ENCODE assay signal across 12 mouse cellular contexts in the genomic region with DNA sequence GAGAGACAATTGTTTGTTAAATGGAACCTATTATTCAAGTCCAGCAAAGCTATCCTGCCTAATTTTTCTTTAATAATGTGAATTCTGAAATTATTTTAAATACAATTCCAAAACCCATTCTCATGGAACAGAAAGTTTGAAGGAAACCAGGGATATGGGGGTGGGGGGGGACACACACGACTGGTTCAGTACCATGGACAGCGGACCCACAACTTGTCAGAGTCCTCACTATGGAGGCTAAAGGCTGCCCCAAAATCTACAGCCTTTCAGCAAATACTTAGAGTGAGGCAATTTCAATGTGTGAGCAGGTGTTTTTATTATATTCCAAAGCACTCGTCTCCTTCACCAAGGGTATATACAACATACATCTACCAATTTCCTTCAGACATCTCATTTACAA. TPM values are rescaled to one million over a fixed set of nuclear protein-coding genes. Genes with fewer than 3 reads are reported as not detected.
A peak's percentile ranks its signal among the peaks of the same experiment; 100 is the strongest.
DNase-seq lines count a peak whose midpoint lies in the region; ATAC-seq lines count a peak whose summit lies in the region.
"Had no signal": no experiment of that assay in that cellular context is flagged by ENCODE, and none has a peak within 500 bp of the region (broad histone marks: within the 10 kb centered on the region; RNA-seq: fewer than 3 reads in every experiment).

No protein-coding gene starts in this region.

- 0 out of 2 replicates have a peak, but pooled peaks cover 9% of the 10 kb centered on the region for H3K4me1 ChIP-seq in kidney, embryonic 14.5 days (ENCODE audit: control insufficient read depth, insufficient read depth, low read length)
- H3K4me1 ChIP-seq in limb, embryonic 10.5 days = peaks cover 34% of the 10 kb centered on the region

- DNase-seq in adrenal gland, postnatal 10 days = peak; percentile 42
- DNase-seq in adrenal gland, adult 2 months = no peak
- DNase-seq in kidney, postnatal 4 days = peak; percentile 60 to 64
- peak; percentile 44 for DNase-seq in Muller cell, postnatal 12 days (ENCODE audit: inconsistent ontology term)
- DNase-seq in limb, embryonic 10.5 days (ENCODE audit: low spot score) = peak; percentile 58
- no peak for DNase-seq in frontal cortex, postnatal 25 days (ENCODE audit: low spot score in 2 of 2)
- no peak for DNase-seq in left cerebral cortex, postnatal 4 days
- DNase-seq: cerebellum, postnatal 10 days; gastrocnemius, postnatal 36 days; midbrain, embryonic 14.5 days had no signal

- H3K4me3 ChIP-seq in kidney, embryonic 14.5 days (ENCODE audit: low read length) = no peak overlapping the region
- H3K4me3 ChIP-seq in limb, embryonic 10.5 days = no peak overlapping the region
- H3K4me3 ChIP-seq: hindbrain, embryonic 13.5 days had no signal

- no peaks in the 10 kb centered on the region for H3K9me3 ChIP-seq in kidney, embryonic 14.5 days (ENCODE audit: control insufficient read depth, low read length)
- H3K9me3 ChIP-seq in limb, embryonic 10.5 days (replicated peaks) = no peaks in the 10 kb centered on the region
- H3K9me3 ChIP-seq: hindbrain, embryonic 13.5 days had no signal

- 45% methylated on average over 3 of the region's 3 CpGs for WGBS in kidney, embryonic 14.5 days
- WGBS in limb, embryonic 10.5 days = 51% methylated on average over 3 of the region's 3 CpGs

- no peak for ATAC-seq in kidney, embryonic 14.5 days (ENCODE audit: low FRiP score, low TSS enrichment)

- no peak overlapping the region for H3K9ac ChIP-seq in kidney, embryonic 14.5 days (ENCODE audit: low read depth, low read length)
- H3K9ac ChIP-seq: hindbrain, embryonic 13.5 days had no signal

- no peaks in the 10 kb centered on the region for H3K27me3 ChIP-seq in kidney, embryonic 14.5 days (ENCODE audit: control insufficient read depth, insufficient read depth, low read length)
- no peaks in the 10 kb centered on the region for H3K27me3 ChIP-seq in limb, embryonic 10.5 days (ENCODE audit: low read depth, poor library complexity, severe bottlenecking)
- H3K27me3 ChIP-seq: hindbrain, embryonic 13.5 days had no signal

- intact Hi-C loops in left cerebral cortex, postnatal 4 days (cut with DNase I) = no loop called here

- H3K4me2 ChIP-seq in kidney, embryonic 14.5 days (replicated peaks; ENCODE audit: low read depth, low read length) = no peak overlapping the region
- H3K4me2 ChIP-seq: hindbrain, embryonic 13.5 days had no signal

- H3K36me3 ChIP-seq in kidney, embryonic 14.5 days (ENCODE audit: control insufficient read depth, insufficient read depth, low read length) = no peaks in the 10 kb centered on the region
- H3K36me3 ChIP-seq in limb, embryonic 10.5 days = no peaks in the 10 kb centered on the region
- H3K36me3 ChIP-seq: hindbrain, embryonic 13.5 days had no signal

- no peak overlapping the region for H3K27ac ChIP-seq in kidney, embryonic 14.5 days (ENCODE audit: low read depth, low read length)
- no peak overlapping the region for H3K27ac ChIP-seq in limb, embryonic 10.5 days
- H3K27ac ChIP-seq: hindbrain, embryonic 13.5 days had no signal

RNA-seq across cellular contexts. Expression of gene Pcbp3, which starts 3.5 kb away (rescaled TPM):
- total RNA-seq in adrenal gland, postnatal 10 days (2021) = 10 to 100 TPM; 35.4 to 48.2 TPM
- 10 to 100 TPM; 30.2 to 40.3 TPM for total RNA-seq in adrenal gland, adult 2 months (2021)
- polyA plus RNA-seq in adrenal gland, adult 2 months (2012; rRNA removed) = 22.9 and 25.6 TPM in 2 replicates
- polyA plus RNA-seq in kidney, embryonic 14.5 days (2014; fragmentation: Nextera tagmentation; extraction: Ambion mirVana) = 19.7 and 28.4 TPM in 2 replicates
- 44.9 and 47.3 TPM in 2 replicates for polyA plus RNA-seq in limb, embryonic 10.5 days (2016; fragmentation: Nextera tagmentation; extraction: Ambion mirVana)
- 10 to 100 TPM; 51.4 to 52.6 TPM for total RNA-seq in left cerebral cortex, postnatal 4 days (2021)

Comparison
In these comparisons a context has a peak if more than half of its experiments do, and no peak if none do; other contexts are left out.
1. DNase-seq: peak in adrenal gland, postnatal 10 days (single experiment), kidney, postnatal 4 days (2 of 2), Muller cell, postnatal 12 days (single experiment) and limb, embryonic 10.5 days (single experiment); none in adrenal gland, adult 2 months (single experiment), frontal cortex, postnatal 25 days (0 of 2) and left cerebral cortex, postnatal 4 days (single experiment).